Mouse (Mus musculus): ENCODE results near the gene Prdx3. TPM values are rescaled to one million over a fixed set of nuclear protein-coding genes. Genes with fewer than 3 reads are reported as not detected.

Gene Prdx3
- 139 and 144 TPM in 2 replicates for polyA plus RNA-seq (2012; rRNA removed)

DNA sequence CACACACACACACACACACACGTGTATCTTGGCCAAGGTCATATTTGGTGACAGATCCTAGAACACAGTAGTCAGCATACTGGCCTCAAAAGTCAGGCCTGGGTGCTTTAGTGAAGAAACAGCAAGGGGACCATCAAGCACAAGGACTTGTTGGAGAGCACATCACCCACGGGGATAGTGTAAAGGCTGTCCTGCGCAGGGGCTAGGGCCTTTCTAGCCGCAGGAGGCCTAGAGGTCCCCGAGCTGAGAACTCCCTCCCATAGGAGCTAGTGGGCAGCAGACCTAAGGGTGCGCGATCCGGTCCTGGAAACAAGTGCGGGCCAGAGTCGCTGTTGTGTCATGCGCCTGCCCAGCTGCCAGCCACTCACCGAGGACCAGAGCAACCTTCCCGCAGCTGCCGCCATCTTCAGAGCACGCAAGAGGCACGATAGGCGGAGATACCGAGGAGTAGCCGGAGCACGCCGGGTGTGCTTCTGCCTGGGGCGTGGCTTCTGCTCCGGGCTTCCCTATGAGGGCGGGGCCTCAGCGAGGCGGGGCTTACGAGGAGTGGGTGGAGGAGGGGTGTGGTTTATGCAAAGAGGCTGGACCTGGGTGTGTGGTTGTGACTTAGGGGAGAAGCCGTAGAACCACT lies at the start of gene Prdx3:
TSS of gene Prdx3 (minus strand) at position 493 of the 631 bp plus-strand sequence.
- TF ChIP-seq POLR2A (IDR thresholded peaks at IDR 0.05; ENCODE audit: borderline replicate concordance, insufficient read depth, low read length) (peak; percentile 75), CTCF (IDR thresholded peaks at IDR 0.05; ENCODE audit: borderline replicate concordance, insufficient read depth, low read depth, low read length) (no peak)
- H3K27ac ChIP-seq (ENCODE audit: insufficient read depth, low read length): peak within 1 kb of the TSS; percentile 23
- DNase-seq: peak; percentile 96
- H3K4me3 ChIP-seq (replicated peaks; ENCODE audit: insufficient read depth, low read depth, low read length): peak within 1 kb of the TSS; percentile 53
- H3K27me3 ChIP-seq (ENCODE audit: control insufficient read depth, insufficient read depth, low read length): no peaks in the 10 kb centered on the region
- under 1% methylated on average over 28 of the region's 28 CpGs for WGBS
- H3K4me1 ChIP-seq (ENCODE audit: control insufficient read depth, insufficient read depth, low read length): no peaks in the 10 kb centered on the region

DNA sequence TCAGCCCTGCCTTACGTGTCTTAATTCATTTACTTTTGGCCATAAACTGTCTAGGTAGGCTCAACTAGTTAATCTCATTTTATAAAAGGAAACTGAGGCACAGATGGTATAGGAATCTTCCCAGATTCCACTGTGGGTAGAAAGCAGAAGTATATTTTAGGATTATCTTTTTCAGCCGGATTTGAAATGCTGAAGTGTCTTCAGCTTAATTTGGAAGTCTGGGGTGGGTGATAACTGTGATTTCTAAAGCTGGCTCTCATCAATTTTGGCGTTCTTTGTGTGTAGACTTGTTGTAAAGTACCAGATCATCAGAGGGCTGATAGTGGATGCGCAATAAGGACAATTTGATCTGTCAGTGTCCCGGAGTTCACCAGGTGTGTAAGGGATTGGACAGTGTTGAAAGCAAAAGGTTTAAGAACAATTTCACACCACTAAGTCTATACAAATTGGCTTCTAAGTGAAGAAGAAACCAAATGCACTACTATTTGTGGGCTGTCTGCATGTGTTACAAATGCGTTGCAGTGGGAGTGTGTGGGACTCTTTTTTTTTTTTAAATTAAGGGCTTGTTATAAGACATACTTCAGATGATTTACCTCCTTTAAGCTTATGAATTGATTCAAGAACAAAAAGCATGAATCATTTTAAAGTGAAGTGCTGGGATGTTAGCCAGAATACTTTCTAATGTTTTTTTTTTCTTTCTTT lies 42.7 kb upstream of the Prdx3 start:
- H3K27me3 ChIP-seq (ENCODE audit: control insufficient read depth, insufficient read depth, low read length): no peaks in the 10 kb centered on the region
- TF ChIP-seq POLR2A (IDR thresholded peaks at IDR 0.05; ENCODE audit: borderline replicate concordance, insufficient read depth, low read length): no peak
- no peak for TF ChIP-seq CTCF (IDR thresholded peaks at IDR 0.05; ENCODE audit: borderline replicate concordance, insufficient read depth, low read depth, low read length)
- 90% methylated on average over 6 of the region's 6 CpGs for WGBS
- no peak for DNase-seq
- H3K27ac ChIP-seq (ENCODE audit: insufficient read depth, low read length): no peak overlapping the region
- no peak overlapping the region for H3K4me3 ChIP-seq (replicated peaks; ENCODE audit: insufficient read depth, low read depth, low read length)
- peaks cover 4% of the 10 kb centered on the region for H3K4me1 ChIP-seq (ENCODE audit: control insufficient read depth, insufficient read depth, low read length)

DNA sequence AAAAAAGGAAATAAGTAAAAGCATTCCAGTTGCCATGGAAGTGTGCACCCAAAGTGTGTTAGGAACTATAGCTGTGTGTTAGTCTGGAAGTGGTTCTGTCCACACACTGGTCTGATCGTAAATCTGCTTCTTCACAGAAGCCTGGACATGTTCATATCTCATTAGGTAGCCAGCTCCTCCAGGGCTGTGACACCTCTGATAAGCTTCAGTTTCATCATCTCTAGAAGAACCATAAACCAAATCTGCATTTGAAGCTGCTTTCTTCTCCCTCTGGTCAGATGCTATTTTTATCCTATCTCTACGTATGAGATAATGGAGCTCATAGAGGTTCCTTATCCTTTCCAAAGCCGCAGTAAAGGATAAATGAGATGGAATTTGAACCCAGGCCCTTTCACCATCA lies 41.5 kb upstream of the Prdx3 start:
- WGBS: 73% methylated on average over 3 of the region's 3 CpGs
- DNase-seq: no peak
- TF ChIP-seq POLR2A (IDR thresholded peaks at IDR 0.05; ENCODE audit: borderline replicate concordance, insufficient read depth, low read length) (no peak), CTCF (IDR thresholded peaks at IDR 0.05; ENCODE audit: borderline replicate concordance, insufficient read depth, low read depth, low read length) (no peak)
- Histone ChIP-seq H3K27ac (ENCODE audit: insufficient read depth, low read length) (no peak overlapping the region), H3K4me3 (replicated peaks; ENCODE audit: insufficient read depth, low read depth, low read length) (no peak overlapping the region), H3K4me1 (ENCODE audit: control insufficient read depth, insufficient read depth, low read length) (peaks cover 4% of the 10 kb centered on the region), H3K27me3 (ENCODE audit: control insufficient read depth, insufficient read depth, low read length) (no peaks in the 10 kb centered on the region)

DNA sequence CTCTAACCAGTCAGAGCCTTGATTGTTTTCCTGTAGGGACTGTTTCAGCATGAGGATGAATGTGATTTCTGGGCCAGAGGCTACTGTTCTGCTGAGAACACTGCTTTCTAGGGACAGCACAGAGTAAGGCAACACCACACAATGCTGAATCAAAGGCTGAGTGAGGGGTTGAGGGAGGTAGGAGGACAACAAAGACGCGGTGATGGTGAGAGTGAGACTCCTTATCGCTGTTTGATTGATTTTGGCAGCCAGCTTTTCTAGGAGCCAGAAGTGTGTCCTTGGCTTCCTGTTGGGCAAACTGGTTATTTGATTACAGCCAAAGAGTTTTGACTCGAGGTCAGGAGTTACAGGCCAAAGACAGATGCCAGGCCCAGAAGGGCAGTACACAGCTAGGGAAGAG lies 40.9 kb upstream of the Prdx3 start:
- 32% methylated on average over 4 of the region's 4 CpGs for WGBS
- Histone ChIP-seq H3K4me1 (ENCODE audit: control insufficient read depth, insufficient read depth, low read length) (peaks cover 4% of the 10 kb centered on the region), H3K4me3 (replicated peaks; ENCODE audit: insufficient read depth, low read depth, low read length) (no peak overlapping the region), H3K27ac (ENCODE audit: insufficient read depth, low read length) (no peak overlapping the region; the same call in 1 of the 2 replicates), H3K27me3 (ENCODE audit: control insufficient read depth, insufficient read depth, low read length) (no peaks in the 10 kb centered on the region)
- TF ChIP-seq CTCF (IDR thresholded peaks at IDR 0.05; ENCODE audit: borderline replicate concordance, insufficient read depth, low read depth, low read length): no peak
- no peak for TF ChIP-seq POLR2A (IDR thresholded peaks at IDR 0.05; ENCODE audit: borderline replicate concordance, insufficient read depth, low read length)
- no peak for DNase-seq

DNA sequence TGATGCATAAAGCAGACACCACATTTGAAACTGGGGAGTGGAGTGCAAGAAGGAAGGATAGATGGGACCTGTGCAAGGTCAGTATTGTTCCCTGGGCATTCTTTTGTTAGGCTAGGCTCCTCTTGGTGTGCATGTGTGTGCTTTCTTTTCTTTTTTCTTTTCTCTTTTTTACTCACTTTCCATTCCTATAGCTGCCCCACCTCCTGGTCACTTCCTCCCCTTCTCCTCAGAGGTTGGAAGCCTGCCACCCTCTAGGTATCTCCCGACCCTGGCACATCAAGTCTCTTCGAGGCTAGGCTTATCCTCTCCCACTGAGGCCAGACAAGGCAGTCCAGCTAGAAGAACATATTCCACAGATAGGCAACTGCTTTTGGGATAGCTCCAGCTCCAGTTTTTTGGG lies 37.3 kb upstream of the Prdx3 start:
- Histone ChIP-seq H3K27ac (ENCODE audit: insufficient read depth, low read length) (no peak overlapping the region), H3K27me3 (ENCODE audit: control insufficient read depth, insufficient read depth, low read length) (no peaks in the 10 kb centered on the region), H3K4me3 (replicated peaks; ENCODE audit: insufficient read depth, low read depth, low read length) (no peak overlapping the region), H3K4me1 (ENCODE audit: control insufficient read depth, insufficient read depth, low read length) (peaks cover 4% of the 10 kb centered on the region)
- DNase-seq: peak; percentile 37 to 46
- 6% methylated on average over 2 of the region's 2 CpGs for WGBS
- TF ChIP-seq CTCF (IDR thresholded peaks at IDR 0.05; ENCODE audit: borderline replicate concordance, insufficient read depth, low read depth, low read length) (no peak), POLR2A (IDR thresholded peaks at IDR 0.05; ENCODE audit: borderline replicate concordance, insufficient read depth, low read length) (no peak)

DNA sequence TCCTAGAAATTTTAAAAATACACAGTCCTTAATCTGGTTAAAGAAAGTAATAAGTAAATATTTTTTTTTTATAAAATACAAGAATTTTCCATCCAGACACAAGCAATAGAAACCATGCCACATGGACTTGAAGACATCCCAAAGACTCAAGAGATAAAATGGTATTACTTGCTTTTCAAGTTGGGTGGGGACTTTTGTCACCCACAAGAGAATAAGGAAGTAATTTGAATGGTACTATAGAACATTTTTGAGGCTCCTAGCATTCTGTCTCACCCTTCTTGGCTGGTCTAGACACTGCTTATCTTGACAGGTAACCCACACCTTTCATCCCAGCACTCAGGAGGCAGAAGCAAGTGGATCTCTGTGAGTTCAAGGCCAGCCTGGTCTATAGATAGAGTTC lies 35.9 kb upstream of the Prdx3 start:
- no peak overlapping the region for H3K27ac ChIP-seq (ENCODE audit: insufficient read depth, low read length)
- H3K4me3 ChIP-seq (replicated peaks; ENCODE audit: insufficient read depth, low read depth, low read length): no peak overlapping the region
- no peaks in the 10 kb centered on the region for H3K27me3 ChIP-seq (ENCODE audit: control insufficient read depth, insufficient read depth, low read length)
- H3K4me1 ChIP-seq (ENCODE audit: control insufficient read depth, insufficient read depth, low read length): peaks cover 2% of the 10 kb centered on the region
- DNase-seq: no peak
- TF ChIP-seq CTCF (IDR thresholded peaks at IDR 0.05; ENCODE audit: borderline replicate concordance, insufficient read depth, low read depth, low read length) (no peak), POLR2A (IDR thresholded peaks at IDR 0.05; ENCODE audit: borderline replicate concordance, insufficient read depth, low read length) (no peak)

DNA sequence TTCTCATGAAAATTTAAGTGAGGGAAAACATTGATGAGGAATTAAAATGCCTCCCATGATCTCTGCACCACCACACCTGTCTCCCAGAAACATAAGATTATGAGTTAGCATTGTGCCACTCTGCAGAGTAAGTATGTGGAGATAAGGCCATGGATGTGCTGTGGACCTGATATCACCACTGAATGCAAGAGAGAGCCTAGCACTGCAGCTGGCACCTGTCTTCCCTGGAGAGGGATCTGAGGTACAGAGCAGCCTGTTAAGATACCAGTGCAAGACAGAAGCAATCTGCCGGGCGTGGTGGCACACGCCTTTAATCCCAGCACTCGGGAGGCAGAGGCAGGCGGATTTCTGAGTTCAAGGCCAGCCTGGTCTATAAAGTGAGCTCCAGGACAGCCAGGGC lies 31.1 kb upstream of the Prdx3 start:
- H3K4me3 ChIP-seq (replicated peaks; ENCODE audit: insufficient read depth, low read depth, low read length): no peak overlapping the region
- no peaks in the 10 kb centered on the region for H3K27me3 ChIP-seq (ENCODE audit: control insufficient read depth, insufficient read depth, low read length)
- TF ChIP-seq CTCF (IDR thresholded peaks at IDR 0.05; ENCODE audit: borderline replicate concordance, insufficient read depth, low read depth, low read length): no peak
- TF ChIP-seq POLR2A (IDR thresholded peaks at IDR 0.05; ENCODE audit: borderline replicate concordance, insufficient read depth, low read length): no peak
- H3K27ac ChIP-seq (ENCODE audit: insufficient read depth, low read length): no peak overlapping the region
- H3K4me1 ChIP-seq (ENCODE audit: control insufficient read depth, insufficient read depth, low read length): no peaks in the 10 kb centered on the region
- no peak for DNase-seq
- 93% methylated on average over 5 of the region's 5 CpGs for WGBS

DNA sequence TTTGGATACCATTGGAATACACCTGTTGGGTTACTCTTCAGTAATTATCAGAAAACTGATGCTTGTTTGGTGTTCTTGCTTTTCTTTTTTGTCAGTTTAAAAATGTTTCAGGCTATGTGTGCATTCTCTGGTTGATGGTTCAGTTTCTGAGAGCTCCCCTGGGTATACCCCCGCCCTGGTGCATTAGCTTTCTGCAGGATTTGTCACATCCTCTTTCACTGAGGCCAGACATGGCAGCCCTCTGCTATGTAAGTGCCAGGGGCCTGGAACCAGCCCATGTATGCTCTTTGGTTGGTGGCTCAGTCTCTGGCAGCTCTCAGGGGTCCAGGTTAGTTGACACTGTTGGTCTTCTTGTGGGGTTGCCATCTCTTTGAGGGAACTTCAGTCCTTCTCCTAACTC lies 29.6 kb upstream of the Prdx3 start:
- TF ChIP-seq CTCF (IDR thresholded peaks at IDR 0.05; ENCODE audit: borderline replicate concordance, insufficient read depth, low read depth, low read length): no peak
- TF ChIP-seq POLR2A (IDR thresholded peaks at IDR 0.05; ENCODE audit: borderline replicate concordance, insufficient read depth, low read length): no peak
- no peaks in the 10 kb centered on the region for H3K27me3 ChIP-seq (ENCODE audit: control insufficient read depth, insufficient read depth, low read length)
- no peak overlapping the region for H3K4me3 ChIP-seq (replicated peaks; ENCODE audit: insufficient read depth, low read depth, low read length)
- no peak overlapping the region for H3K27ac ChIP-seq (ENCODE audit: insufficient read depth, low read length)
- 100% methylated on average over 1 of the region's 1 CpGs for WGBS
- no peak for DNase-seq
- no peaks in the 10 kb centered on the region for H3K4me1 ChIP-seq (ENCODE audit: control insufficient read depth, insufficient read depth, low read length)

Data from cerebellum, adult 2 months (tissue).